Mouse (Mus musculus) ovary, postnatal 36 days (tissue): ENCODE results near the gene Cfap97d1.
"Not testable (repeated sequence)": the region's sequence is repeated elsewhere in the genome, so short reads cannot be mapped to it uniquely, and the experiment has no call there.

Source experiments
- DNase-seq: peaks from one replicate; pipeline ENCODE4 v3.0.0; 2022; ENCODE audit warnings: low spot score, mixed read lengths

Cfap97d1 gene

GRCm38 (mm10) chr11:101973496-101973895 is 10.6 kb upstream of the Cfap97d1 start:
- no peak for DNase-seq

GRCm38 (mm10) chr11:101974181-101974580 is 9.9 kb upstream of the Cfap97d1 start:
- DNase-seq, result no peak

- DNase-seq, result no peak
Observed at GRCm38 (mm10) chr11:101974923-101975322, 9.2 kb upstream of the Cfap97d1 start.

- DNase-seq, result no peak
Observed at GRCm38 (mm10) chr11:101976949-101977348, 7.1 kb upstream of the Cfap97d1 start.

- no peak for DNase-seq
Observed at GRCm38 (mm10) chr11:101979140-101979539, 4.9 kb upstream of the Cfap97d1 start.

- DNase-seq, result no peak
Observed at GRCm38 (mm10) chr11:101980603-101981157, 3.4 kb upstream of the Cfap97d1 start.

- no peak for DNase-seq
Observed at GRCm38 (mm10) chr11:101981850-101982249, 2.2 kb upstream of the Cfap97d1 start.

- DNase-seq, result no peak
Observed at GRCm38 (mm10) chr11:101982981-101983411, 1.1 kb upstream of the Cfap97d1 start.

- no peak for DNase-seq
Observed at GRCm38 (mm10) chr11:101983431-101983921, 603 bp upstream of the Cfap97d1 start.

- not testable (repeated sequence) for DNase-seq
Observed at GRCm38 (mm10) chr11:101985450-101985849, 1.4 kb downstream of the Cfap97d1 start.

GRCm38 (mm10) chr11:101985990-101986389 is 1.9 kb downstream of the Cfap97d1 start:
- DNase-seq, result peak; percentile 84

GRCm38 (mm10) chr11:101986913-101987312 is 2.8 kb downstream of the Cfap97d1 start, which contains the start of gene Dusp3:
Dusp3 (minus strand) TSS chr11:101987013.
- DNase-seq, result no peak

GRCm38 (mm10) chr11:101990244-101990643 is 6.2 kb downstream of the Cfap97d1 start:
- no peak for DNase-seq

- DNase-seq, result no peak
Observed at GRCm38 (mm10) chr11:101991813-101992212, 7.7 kb downstream of the Cfap97d1 start.

- no peak for DNase-seq
Observed at GRCm38 (mm10) chr11:101992411-101992810, 8.3 kb downstream of the Cfap97d1 start.

GRCm38 (mm10) chr11:101994100-101994499 is 10.0 kb downstream of the Cfap97d1 start:
- DNase-seq, result no peak

GRCm38 (mm10) chr11:101995938-101996337 is 11.9 kb downstream of the Cfap97d1 start:
- no peak for DNase-seq

GRCm38 (mm10) chr11:101998258-101998657 is 14.2 kb downstream of the Cfap97d1 start:
- DNase-seq, result no peak

GRCm38 (mm10) chr11:101999466-101999865 is 15.4 kb downstream of the Cfap97d1 start:
- no peak for DNase-seq

GRCm38 (mm10) chr11:102004251-102004650 is 20.2 kb downstream of the Cfap97d1 start:
- DNase-seq, result no peak

- no peak for DNase-seq
Observed at GRCm38 (mm10) chr11:102006271-102006670, 22.2 kb downstream of the Cfap97d1 start.

- DNase-seq, result no peak
Observed at GRCm38 (mm10) chr11:102006688-102007087, 22.6 kb downstream of the Cfap97d1 start.

- no peak for DNase-seq
Observed at GRCm38 (mm10) chr11:102008372-102008771, 24.3 kb downstream of the Cfap97d1 start.
